Mouse (Mus musculus) heart, postnatal 0 days (tissue): ENCODE measurements around the gene Prrg2.

Source experiments
- CTCF ChIP-seq: IDR thresholded peaks from 2 replicates; pipeline ENCODE4 v1.5.1; 2016; ENCODE audit warnings: antibody characterized with exemption, control low read depth, low read depth
- EP300 ChIP-seq: IDR thresholded peaks from 2 replicates; pipeline ENCODE4 v1.6.1; 2016; ENCODE audit warnings: antibody characterized with exemption, low read depth

- TF ChIP-seq EP300 (no peak), CTCF (no peak)
Measured at GRCm38 (mm10) chr7:45004546-45004945, 57.9 kb downstream of the Prrg2 start.
